Mouse (Mus musculus) kidney, adult 2 months (tissue): ENCODE results near the gene Ttc7. TPM values are rescaled to one million over a fixed set of nuclear protein-coding genes. Genes with fewer than 3 reads are reported as not detected.

Experiments used
- DNase-seq: peaks from one replicate; pipeline ENCODE4 v3.0.0; 2021
- H3K27ac ChIP-seq: fragments of 200-500 bp; 2 replicates; pipeline ENCODE4 v1.5.1; 2012; ENCODE audit warnings: low read depth, low read length, control low read depth, inconsistent platforms; ENCODE audit not compliant: insufficient read depth
- H3K27me3 ChIP-seq: fragments of 200-500 bp; replicated peaks from 2 replicates; pipeline ENCODE4 v1.6.1; 2012; ENCODE audit warnings: mild to moderate bottlenecking, moderate library complexity, low read length, inconsistent platforms; ENCODE audit not compliant: control insufficient read depth, insufficient read depth
- H3K36me3 ChIP-seq: fragments of 200-500 bp; 2 replicates; pipeline ENCODE4 v1.6.1; 2012; ENCODE audit warnings: mild to moderate bottlenecking, moderate library complexity, low read length, inconsistent platforms; ENCODE audit not compliant: control insufficient read depth, insufficient read depth
- H3K4me1 ChIP-seq: fragments of 200-500 bp; 2 replicates; pipeline ENCODE4 v1.6.1; 2011; ENCODE audit warnings: low read length; ENCODE audit not compliant: control insufficient read depth, insufficient read depth
- H3K4me3 ChIP-seq: fragments of 200-500 bp; 2 replicates; pipeline ENCODE4 v1.5.1; 2011; ENCODE audit warnings: mild to moderate bottlenecking, low read depth, low read length, control low read depth; ENCODE audit not compliant: insufficient read depth
- CTCF ChIP-seq: fragments of 200-500 bp; conservative IDR thresholded peaks from 2 replicates; pipeline ENCODE4 v1.5.1; 2011; ENCODE audit warnings: low read depth, mild to moderate bottlenecking, control low read depth, low read length, moderate library complexity, mixed read lengths; ENCODE audit not compliant: insufficient read depth, insufficient read length
- POLR2A ChIP-seq: fragments of 200-500 bp; IDR thresholded peaks from one replicate; pipeline ENCODE4 v1.6.1; 2011; ENCODE audit warnings: low read depth, low read length, control low read depth
- WGBS: fragments of 180-500 bp; shearing (Covaris S2); methylation state at CpG from one replicate; pipeline ENCODE4 v1.1.7; 2018; 5-methylcytosine and 5-hydroxymethylcytosine counted together
- polyA plus RNA-seq: library from polyadenylated mRNA; depleted of rRNA; stranded (reverse); fragments of >200 nt; gene quantifications from 2 replicates; pipeline ENCODE4 v1.2.3, GENCODE M21; 2012

The Ttc7 gene
- polyA plus RNA-seq, 1 experiment, result 68.6 TPM

DNA sequence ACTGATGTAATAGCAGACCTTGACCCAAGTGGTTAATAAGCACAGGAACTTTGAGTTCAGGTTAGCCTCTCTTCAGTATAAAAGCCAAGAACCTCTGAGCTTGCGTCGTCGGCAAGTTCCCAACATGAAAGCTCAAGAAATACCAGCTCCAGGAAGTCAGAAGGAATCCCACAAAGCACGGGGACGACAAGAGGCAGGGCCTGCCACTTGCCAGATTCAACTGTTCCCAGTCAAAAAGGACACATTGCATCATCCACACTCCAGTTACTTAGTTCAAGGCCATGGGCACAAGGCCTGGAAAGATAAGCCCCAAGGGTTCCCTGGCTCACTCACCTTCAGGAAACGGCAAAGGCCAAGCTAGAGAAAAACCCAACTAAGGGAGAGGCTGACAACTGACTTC lies 19.3 kb upstream of the Ttc7 start:
- DNase-seq, result peak; percentile 84
- Histone ChIP-seq H3K27ac (peak overlapping the region; percentile 73), H3K4me1 (peaks cover 14% of the 10 kb centered on the region), H3K27me3 (no peaks in the 10 kb centered on the region), H3K36me3 (no peaks in the 10 kb centered on the region), H3K4me3 (no peak overlapping the region)
- TF ChIP-seq POLR2A (no peak), CTCF (no peak)
- WGBS, result 59% methylated on average over 6 of the region's 6 CpGs

DNA sequence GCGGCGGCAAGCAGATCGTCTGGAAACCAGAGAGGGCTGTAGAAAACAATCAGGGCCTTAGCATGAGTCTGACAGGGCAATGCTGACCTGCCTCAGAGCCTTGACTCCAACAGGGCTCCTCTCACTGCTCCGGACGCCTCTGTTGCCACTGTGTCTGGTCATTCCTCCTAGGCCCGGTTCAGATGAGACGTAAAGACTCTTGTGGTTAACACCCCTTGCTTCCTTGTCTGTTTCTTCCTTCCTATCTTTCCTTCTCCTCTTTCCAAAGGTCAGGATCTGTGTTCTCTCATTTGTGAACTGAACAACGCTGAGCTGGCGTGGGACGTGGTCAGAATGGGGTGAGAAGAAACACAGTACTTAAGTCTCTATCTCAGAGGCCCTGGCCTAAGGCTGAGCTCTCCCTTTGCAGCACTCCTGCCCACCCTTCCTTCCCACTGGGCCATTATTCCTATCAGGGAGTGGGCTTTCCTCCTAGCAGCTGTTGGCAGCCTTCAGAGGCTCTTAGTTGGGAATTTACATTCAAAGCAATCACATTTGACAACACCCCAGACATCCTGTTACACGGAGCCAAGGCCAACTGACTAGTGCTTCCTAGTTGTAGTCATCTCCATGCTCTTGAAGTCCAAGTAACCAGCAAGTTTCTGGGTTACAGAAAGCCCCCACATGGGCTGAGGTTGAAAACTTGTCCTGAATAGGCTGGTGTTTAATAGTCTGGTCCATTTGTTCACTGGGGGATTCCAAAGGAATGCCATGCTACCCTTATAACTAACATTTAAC lies 18.4 kb upstream of the Ttc7 start:
- TF ChIP-seq POLR2A (no peak), CTCF (no peak)
- peak; percentile 48 for DNase-seq
- H3K4me3 ChIP-seq, result peak overlapping the region; percentile 95
- H3K4me1 ChIP-seq, result peaks cover 14% of the 10 kb centered on the region
- peak overlapping the region; percentile 35; the same call in 1 of the 2 replicates for H3K27ac ChIP-seq
- H3K36me3 ChIP-seq, result no peaks in the 10 kb centered on the region
- 63% methylated on average over 11 of the region's 11 CpGs for WGBS
- H3K27me3 ChIP-seq, result no peaks in the 10 kb centered on the region

GRCm38 (mm10) chr17:87264927-87265791 lies 17.5 kb upstream of the Ttc7 start:
- peak overlapping the region; percentile 95 for H3K4me3 ChIP-seq
- H3K36me3 ChIP-seq, result no peaks in the 10 kb centered on the region
- peaks cover 14% of the 10 kb centered on the region for H3K4me1 ChIP-seq
- no peaks in the 10 kb centered on the region for H3K27me3 ChIP-seq
- TF ChIP-seq POLR2A, result no peak
- TF ChIP-seq CTCF, result no peak
- 4% methylated on average over 28 of the region's 28 CpGs for WGBS
- peak; percentile 25 for DNase-seq
- peak overlapping the region; percentile 84 for H3K27ac ChIP-seq

DNA sequence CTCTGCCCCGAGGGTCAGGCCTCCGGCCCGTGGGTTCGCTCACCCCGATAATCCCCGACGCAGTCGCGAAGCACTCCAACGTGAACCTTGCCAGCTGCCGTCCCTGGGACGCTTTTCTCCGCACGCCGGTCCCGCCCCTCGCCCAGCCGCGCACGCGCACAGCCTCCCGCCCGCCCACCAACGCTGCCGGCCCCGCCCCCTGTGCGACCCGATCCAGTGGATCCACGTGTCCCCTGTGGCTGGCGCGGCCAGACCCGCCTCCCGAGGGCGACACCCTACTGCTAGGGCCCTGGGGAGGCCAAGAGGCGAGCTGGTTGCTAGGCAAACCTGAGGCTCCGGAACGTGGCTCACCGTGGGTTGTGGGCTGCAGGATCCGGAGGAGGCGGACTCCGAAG lies 16.9 kb upstream of the Ttc7 start, which contains the start of gene Mcfd2:
TSS of gene Mcfd2 (minus strand) at position 144 of the 395 bp plus-strand sequence.
- no peaks in the 10 kb centered on the region for H3K27me3 ChIP-seq
- DNase-seq, result peak; percentile 97
- H3K4me1 ChIP-seq, result peaks cover 14% of the 10 kb centered on the region
- H3K4me3 ChIP-seq, result peak within 1 kb of the TSS; percentile 95
- H3K27ac ChIP-seq, result peak within 1 kb of the TSS; percentile 93
- TF ChIP-seq POLR2A (peak; percentile 77), CTCF (0 out of 2 replicates have a peak, but pooled peaks have one; percentile 22)
- 1% methylated on average over 41 of the region's 41 CpGs for WGBS
- no peaks in the 10 kb centered on the region for H3K36me3 ChIP-seq

- no peak for DNase-seq
- Histone ChIP-seq H3K36me3 (no peaks in the 10 kb centered on the region), H3K27ac (no peak overlapping the region), H3K4me1 (peaks cover 6% of the 10 kb centered on the region), H3K4me3 (no peak overlapping the region), H3K27me3 (no peaks in the 10 kb centered on the region)
- TF ChIP-seq POLR2A, result no peak
- no peak for TF ChIP-seq CTCF
- WGBS, result 84% methylated on average over 6 of the region's 6 CpGs
Observed at GRCm38 (mm10) chr17:87269454-87269853, 13.2 kb upstream of the Ttc7 start.

DNA sequence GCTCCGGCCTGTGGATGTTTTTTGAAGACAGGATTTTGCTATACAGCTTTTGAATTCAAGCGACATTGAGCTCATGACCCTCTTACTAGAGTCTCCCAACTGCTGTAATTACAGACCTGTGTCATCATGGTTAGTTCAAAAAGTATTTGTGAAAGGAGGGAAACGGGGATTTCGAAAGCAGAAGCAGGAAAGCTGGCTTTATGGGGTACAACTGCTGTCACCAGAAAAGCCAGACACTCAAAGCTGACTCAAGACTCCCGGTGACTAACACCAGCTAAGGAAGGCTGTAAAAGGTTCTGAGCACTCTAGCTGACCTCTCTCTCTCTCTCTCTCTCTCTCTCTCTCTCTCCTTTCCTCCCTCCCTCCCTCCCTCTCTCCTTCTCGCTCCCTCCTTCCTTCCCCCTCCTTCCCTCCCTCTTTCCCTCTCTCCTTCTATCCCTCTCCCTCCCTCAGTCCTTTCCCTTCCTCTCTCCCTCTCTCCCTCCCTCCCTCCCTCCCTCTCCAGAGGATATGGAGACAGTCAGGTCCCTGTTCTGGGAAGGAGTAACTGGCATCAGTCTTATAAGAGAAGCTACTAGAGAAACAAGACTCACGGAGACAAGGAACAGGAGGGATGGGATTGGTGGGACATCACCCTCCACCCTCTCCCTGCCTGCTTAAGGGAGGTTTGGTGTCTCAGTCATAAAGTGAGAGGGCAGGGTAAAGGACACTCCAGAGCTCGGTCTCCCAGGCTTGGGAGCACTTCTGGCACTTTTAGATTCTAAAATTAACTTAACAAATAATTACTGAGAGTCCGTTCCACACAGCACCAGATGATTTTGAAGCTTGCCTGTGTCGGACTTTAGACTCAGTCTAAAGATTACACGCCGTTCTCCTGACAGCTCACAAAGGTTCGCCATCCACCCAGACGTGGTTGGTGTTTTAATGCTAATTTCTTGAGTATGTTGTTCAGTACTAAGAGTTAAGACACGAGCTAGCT lies 7.0 kb upstream of the Ttc7 start:
- no peaks in the 10 kb centered on the region for H3K36me3 ChIP-seq
- peaks cover 5% of the 10 kb centered on the region; the same call in 1 of the 2 replicates for H3K4me1 ChIP-seq
- no peaks in the 10 kb centered on the region for H3K27me3 ChIP-seq
- TF ChIP-seq POLR2A, result no peak
- TF ChIP-seq CTCF, result no peak
- WGBS, result 44% methylated on average over 14 of the region's 15 CpGs
- H3K27ac ChIP-seq, result peak overlapping the region; percentile 87
- H3K4me3 ChIP-seq, result no peak overlapping the region
- peak; percentile 89 for DNase-seq
